Mouse (Mus musculus) forebrain, embryonic 16.5 days (tissue): ENCODE data around the gene Alg14. TPM values are rescaled to one million over a fixed set of nuclear protein-coding genes. Genes with fewer than 3 reads are reported as not detected.

ENCODE experiments used
- ATAC-seq: fragments of 200-750 bp; cut with Nextera tagmentation; 2 replicates; pipeline ENCODE4 v1.8.0; 2017; ENCODE audit warnings: mild to moderate bottlenecking, moderate library complexity
- H3K27ac ChIP-seq: fragments of 300-500 bp; sonication (generic); 2 replicates; pipeline ENCODE4 v1.5.1; 2014; ENCODE audit warnings: low read length, control low read depth
- H3K27me3 ChIP-seq: fragments of 300-500 bp; sonication (generic); replicated peaks from 2 replicates; pipeline ENCODE4 v1.6.1; 2014; ENCODE audit warnings: low read length; ENCODE audit not compliant: control insufficient read depth, insufficient read depth
- H3K36me3 ChIP-seq: fragments of 300-500 bp; sonication (generic); 2 replicates; pipeline ENCODE4 v1.6.1; 2014; ENCODE audit not compliant: control insufficient read depth, insufficient read depth
- H3K4me1 ChIP-seq: fragments of 300-500 bp; sonication (generic); replicated peaks from 2 replicates; pipeline ENCODE4 v1.6.1; 2014; ENCODE audit warnings: low read length; ENCODE audit not compliant: control insufficient read depth, insufficient read depth
- H3K4me2 ChIP-seq: fragments of 300-500 bp; sonication (generic); 2 replicates; pipeline ENCODE4 v1.6.1; 2014; ENCODE audit warnings: mild to moderate bottlenecking, low read length, control low read depth
- H3K4me3 ChIP-seq: fragments of 300-500 bp; sonication (generic); replicated peaks from 2 replicates; pipeline ENCODE4 v1.5.1; 2014; ENCODE audit warnings: mild to moderate bottlenecking, low read length, control low read depth
- H3K9ac ChIP-seq: fragments of 300-500 bp; sonication (generic); replicated peaks from 2 replicates; pipeline ENCODE4 v1.6.1; 2014; ENCODE audit warnings: low read depth, low read length, control low read depth
- H3K9me3 ChIP-seq: fragments of 300-500 bp; sonication (generic); 2 replicates; pipeline ENCODE4 v1.6.1; 2016; ENCODE audit warnings: low read length; ENCODE audit not compliant: control insufficient read depth
- WGBS: fragments of 180-500 bp; shearing (Covaris S2); extraction: QIAGEN DNeasy Blood & Tissue Kit; methylation state at CpG from one replicate; pipeline ENCODE4 v1.1.7; 2014; 5-methylcytosine and 5-hydroxymethylcytosine counted together
- polyA plus RNA-seq: library from polyadenylated mRNA; unstranded; fragments of >200 nt; fragmentation: Nextera tagmentation; extraction: Ambion mirVana; gene quantifications from 2 replicates; pipeline ENCODE4 v1.2.1, GENCODE M21; 2015

The Alg14 gene
- polyA plus RNA-seq, 1 experiment from 2014 or later = 29.8 TPM

GRCm38 (mm10) chr3:121397007-121397406 is 105.4 kb downstream of the Alg14 start:
- no peak overlapping the region for H3K4me3 ChIP-seq
- H3K9ac ChIP-seq = no peak overlapping the region
- no peaks in the 10 kb centered on the region for H3K36me3 ChIP-seq
- no peak overlapping the region for H3K27ac ChIP-seq
- no peaks in the 10 kb centered on the region; the same call in 1 of the 2 replicates for H3K4me1 ChIP-seq
- 81% methylated on average over 6 of the region's 6 CpGs for WGBS
- H3K27me3 ChIP-seq = no peaks in the 10 kb centered on the region
- no peak overlapping the region for H3K4me2 ChIP-seq
- no peaks in the 10 kb centered on the region for H3K9me3 ChIP-seq
- ATAC-seq = no peak

- no peaks in the 10 kb centered on the region; the same call in 1 of the 2 replicates for H3K4me1 ChIP-seq
- H3K9ac ChIP-seq = no peak overlapping the region
- 84% methylated on average over 4 of the region's 4 CpGs for WGBS
- no peaks in the 10 kb centered on the region for H3K27me3 ChIP-seq
- no peak overlapping the region for H3K4me2 ChIP-seq
- H3K27ac ChIP-seq = no peak overlapping the region
- no peaks in the 10 kb centered on the region for H3K36me3 ChIP-seq
- H3K4me3 ChIP-seq = no peak overlapping the region
- ATAC-seq = no peak
- no peaks in the 10 kb centered on the region for H3K9me3 ChIP-seq
These were observed 109.8 kb downstream of the Alg14 start for GRCm38 (mm10) chr3:121401384-121401783.

DNA sequence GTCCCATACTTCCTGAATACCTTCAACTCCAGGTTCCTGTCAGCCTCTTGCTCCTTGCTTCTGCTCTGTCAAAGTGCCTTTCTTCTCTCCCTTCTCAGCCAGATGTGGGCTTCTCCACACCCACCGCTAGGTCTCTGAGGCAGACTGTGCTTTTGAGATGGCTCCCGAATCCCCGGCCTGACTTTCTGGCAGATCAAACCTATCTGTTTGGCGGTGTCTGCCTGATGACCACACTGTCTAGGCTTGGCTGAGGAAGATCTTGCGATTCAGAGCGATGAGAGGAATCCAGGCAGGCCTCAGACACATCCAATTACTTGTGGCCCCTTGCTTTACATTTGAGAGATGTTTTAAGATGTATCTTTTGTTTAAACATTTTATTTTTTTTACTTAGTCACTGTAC is 110.5 kb downstream of the Alg14 start:
- H3K4me2 ChIP-seq = no peak overlapping the region
- no peaks in the 10 kb centered on the region for H3K36me3 ChIP-seq
- no peaks in the 10 kb centered on the region for H3K9me3 ChIP-seq
- 90% methylated on average over 6 of the region's 6 CpGs for WGBS
- H3K9ac ChIP-seq = no peak overlapping the region
- no peak overlapping the region for H3K4me3 ChIP-seq
- no peaks in the 10 kb centered on the region for H3K4me1 ChIP-seq
- no peak overlapping the region for H3K27ac ChIP-seq
- no peaks in the 10 kb centered on the region for H3K27me3 ChIP-seq
- ATAC-seq = no peak

DNA sequence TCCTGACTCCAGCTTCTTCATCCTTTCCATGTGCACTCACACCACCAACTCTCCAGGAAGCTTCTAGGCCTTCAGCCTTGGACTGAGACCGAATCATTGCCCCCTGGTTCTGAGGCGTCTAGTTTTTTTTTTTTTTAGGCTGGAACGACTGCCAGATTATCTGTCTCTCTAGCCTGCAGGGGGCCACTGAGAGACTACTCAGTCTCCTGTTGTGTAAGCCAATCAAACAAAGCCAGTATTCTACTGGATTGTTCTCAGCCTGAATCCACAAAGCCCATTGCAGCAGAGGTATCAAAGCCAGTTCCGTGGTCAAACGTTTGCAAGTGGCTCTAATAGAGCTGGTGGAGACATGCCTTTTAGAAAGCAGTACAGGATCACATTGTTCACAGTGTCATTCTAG is 111.9 kb downstream of the Alg14 start:
- no peaks in the 10 kb centered on the region for H3K9me3 ChIP-seq
- no peak overlapping the region for H3K4me3 ChIP-seq
- no peak overlapping the region for H3K27ac ChIP-seq
- H3K36me3 ChIP-seq = no peaks in the 10 kb centered on the region
- no peaks in the 10 kb centered on the region for H3K27me3 ChIP-seq
- H3K9ac ChIP-seq = no peak overlapping the region
- no peak overlapping the region for H3K4me2 ChIP-seq
- no peak for ATAC-seq
- H3K4me1 ChIP-seq = no peaks in the 10 kb centered on the region
- 17% methylated on average over 5 of the region's 5 CpGs for WGBS

DNA sequence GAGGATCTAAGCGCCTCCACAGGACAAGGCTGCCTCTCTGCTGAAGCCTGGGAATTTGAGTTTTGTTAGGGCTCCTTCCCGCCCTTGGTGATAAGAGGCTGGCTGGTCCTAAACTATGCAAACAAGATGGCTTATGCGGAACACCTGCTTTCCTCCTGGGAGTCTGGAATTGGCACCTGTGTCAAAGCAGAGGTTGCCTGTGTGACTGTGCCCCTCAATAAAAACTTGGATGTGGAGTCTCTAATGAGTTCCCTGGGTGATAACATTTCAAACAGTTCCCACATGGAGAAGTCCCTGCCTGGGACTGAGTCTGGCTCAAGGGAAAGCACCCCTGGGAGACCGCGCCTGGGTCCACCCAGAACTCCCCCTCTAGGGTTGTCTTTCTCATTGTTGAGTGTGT is 113.5 kb downstream of the Alg14 start:
- no peak for ATAC-seq
- WGBS = 90% methylated on average over 5 of the region's 5 CpGs
- Histone ChIP-seq H3K27me3 (no peaks in the 10 kb centered on the region), H3K4me2 (no peak overlapping the region), H3K27ac (no peak overlapping the region), H3K36me3 (no peaks in the 10 kb centered on the region), H3K4me1 (no peaks in the 10 kb centered on the region), H3K4me3 (no peak overlapping the region), H3K9ac (no peak overlapping the region), H3K9me3 (no peaks in the 10 kb centered on the region)

- no peak overlapping the region for H3K4me3 ChIP-seq
- no peak overlapping the region for H3K9ac ChIP-seq
- H3K4me2 ChIP-seq = no peak overlapping the region
- no peak overlapping the region for H3K27ac ChIP-seq
- 87% methylated on average over 9 of the region's 9 CpGs for WGBS
- no peaks in the 10 kb centered on the region for H3K36me3 ChIP-seq
- no peak for ATAC-seq
- no peaks in the 10 kb centered on the region for H3K27me3 ChIP-seq
- H3K4me1 ChIP-seq = no peaks in the 10 kb centered on the region
- no peaks in the 10 kb centered on the region for H3K9me3 ChIP-seq
These were observed 115.8 kb downstream of the Alg14 start for GRCm38 (mm10) chr3:121407417-121407816.

DNA sequence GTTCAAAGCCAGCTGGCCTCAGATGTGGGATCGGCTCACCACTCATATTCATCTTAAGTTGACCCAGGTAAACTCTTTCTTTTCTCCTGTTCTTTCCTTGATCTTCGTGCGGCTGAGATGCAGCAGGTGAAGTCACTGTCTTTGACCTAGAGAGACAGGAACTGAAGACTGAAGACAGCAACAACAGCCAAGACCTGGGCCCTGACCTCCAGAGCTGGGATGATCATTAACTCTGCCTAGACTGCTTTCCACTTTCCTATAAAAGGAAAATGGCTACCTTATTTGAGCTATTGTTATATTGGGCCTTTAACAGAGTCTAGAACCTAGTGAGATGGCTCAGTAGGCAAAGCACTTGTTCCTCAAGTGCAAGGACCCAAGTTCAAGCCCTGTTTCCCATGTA is 116.8 kb downstream of the Alg14 start:
- no peaks in the 10 kb centered on the region for H3K9me3 ChIP-seq
- H3K4me3 ChIP-seq = no peak overlapping the region
- WGBS = 93% methylated on average over 3 of the region's 3 CpGs
- no peaks in the 10 kb centered on the region for H3K27me3 ChIP-seq
- H3K4me1 ChIP-seq = no peaks in the 10 kb centered on the region
- no peak overlapping the region for H3K27ac ChIP-seq
- no peak overlapping the region for H3K4me2 ChIP-seq
- no peaks in the 10 kb centered on the region for H3K36me3 ChIP-seq
- no peak overlapping the region for H3K9ac ChIP-seq
- no peak for ATAC-seq

GRCm38 (mm10) chr3:121411450-121411849 is 119.9 kb downstream of the Alg14 start:
- Histone ChIP-seq H3K27ac (no peak overlapping the region), H3K9me3 (no peaks in the 10 kb centered on the region), H3K9ac (no peak overlapping the region), H3K36me3 (no peaks in the 10 kb centered on the region), H3K4me1 (no peaks in the 10 kb centered on the region), H3K4me2 (no peak overlapping the region), H3K27me3 (no peaks in the 10 kb centered on the region), H3K4me3 (no peak overlapping the region)
- 79% methylated on average over 6 of the region's 6 CpGs for WGBS
- ATAC-seq = no peak
